Mouse (Mus musculus) heart, adult 11 months (tissue): ENCODE measurements around the gene Scube3.

ENCODE experiments used
- DNase-seq: peaks from one replicate; pipeline ENCODE4 v3.0.0; 2022

Gene Scube3

DNA sequence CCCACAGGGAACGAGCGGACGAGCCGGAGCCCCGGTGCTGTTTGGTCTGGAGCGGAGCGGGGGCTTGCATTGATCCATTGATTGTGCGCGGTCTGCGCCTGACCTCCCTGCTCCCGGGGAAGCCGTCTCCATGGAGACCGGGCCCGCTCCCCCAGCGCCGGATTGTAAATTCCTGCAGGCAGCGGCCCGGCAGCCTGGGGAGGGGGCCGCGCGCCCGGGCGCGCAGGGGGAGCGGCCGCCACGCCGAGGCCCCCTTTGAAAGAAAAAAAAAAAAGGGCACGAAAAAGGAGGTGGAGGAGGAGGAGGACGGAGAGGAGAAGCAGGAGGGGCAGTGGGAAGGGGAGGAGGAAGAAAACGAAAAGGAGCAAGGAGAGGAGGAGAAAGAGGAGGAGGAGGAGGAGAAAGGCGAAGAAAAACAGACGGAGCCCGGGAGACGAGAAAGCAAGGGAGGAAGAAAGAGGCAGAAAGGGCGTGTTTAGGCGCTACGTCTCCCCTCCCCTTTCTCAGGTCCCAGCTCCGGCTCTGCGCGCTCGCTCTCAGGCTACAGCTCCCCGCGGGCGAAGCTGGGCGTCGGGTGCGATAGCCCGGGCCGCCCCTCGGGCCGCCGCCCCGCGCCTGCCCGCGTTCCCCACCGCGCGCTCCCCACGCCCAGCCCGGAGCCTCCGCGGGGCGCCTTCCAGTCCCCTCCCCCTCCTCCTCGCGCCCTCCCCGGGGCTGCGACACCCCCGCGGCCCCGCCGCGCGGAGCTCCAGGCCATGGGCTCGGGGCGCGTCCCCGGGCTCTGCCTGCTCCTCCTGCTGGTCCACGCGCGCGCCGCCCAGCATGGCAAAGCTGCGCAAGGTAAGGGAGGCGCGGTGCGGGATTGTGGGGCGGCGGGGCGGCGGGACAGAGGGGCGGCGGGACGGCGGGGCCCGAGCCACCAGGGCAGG lies at the start of gene Scube3:
TSS of gene Scube3 (plus strand) at position 371 of the 929 bp plus-strand sequence.
- DNase-seq, result no peak

DNA sequence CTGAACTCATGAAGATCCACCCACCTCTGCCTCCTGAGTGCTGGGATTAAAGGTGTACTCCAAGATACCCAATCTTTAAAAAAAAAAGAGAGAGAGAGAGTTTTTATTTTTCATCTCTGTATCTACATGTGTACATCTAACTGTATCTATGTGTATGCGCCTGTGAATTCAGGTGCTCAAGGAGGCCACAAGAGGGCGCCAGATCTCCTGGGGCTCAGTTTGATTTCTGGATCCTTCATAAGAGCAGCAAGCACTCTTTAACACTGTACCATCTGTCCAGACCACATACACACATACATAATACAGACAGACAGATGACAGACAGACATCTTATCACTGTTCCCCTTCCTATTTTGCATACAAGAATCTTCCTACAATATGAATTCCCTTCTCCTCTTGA lies 49.6 kb upstream of the Scube3 start:
- DNase-seq, result no peak

DNA sequence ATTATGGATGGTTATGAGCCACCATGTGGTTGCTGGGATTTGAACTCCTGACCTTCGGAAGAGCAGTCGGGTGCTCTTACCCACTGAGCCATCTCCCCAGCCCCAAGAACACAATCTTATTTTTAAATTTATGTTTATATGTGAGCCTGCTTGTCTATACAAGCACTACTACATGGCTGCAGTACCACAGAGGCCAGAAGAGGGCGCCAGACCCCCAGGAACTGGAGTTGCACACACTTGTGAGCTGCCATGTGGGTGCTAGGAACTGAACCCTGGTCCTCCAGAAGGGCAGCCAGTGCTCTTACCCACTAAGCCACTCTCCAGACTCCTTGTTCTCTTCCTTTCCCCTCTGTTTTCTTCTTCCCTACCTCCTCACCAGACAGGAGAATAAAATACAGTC lies 48.1 kb upstream of the Scube3 start:
- no peak for DNase-seq

DNA sequence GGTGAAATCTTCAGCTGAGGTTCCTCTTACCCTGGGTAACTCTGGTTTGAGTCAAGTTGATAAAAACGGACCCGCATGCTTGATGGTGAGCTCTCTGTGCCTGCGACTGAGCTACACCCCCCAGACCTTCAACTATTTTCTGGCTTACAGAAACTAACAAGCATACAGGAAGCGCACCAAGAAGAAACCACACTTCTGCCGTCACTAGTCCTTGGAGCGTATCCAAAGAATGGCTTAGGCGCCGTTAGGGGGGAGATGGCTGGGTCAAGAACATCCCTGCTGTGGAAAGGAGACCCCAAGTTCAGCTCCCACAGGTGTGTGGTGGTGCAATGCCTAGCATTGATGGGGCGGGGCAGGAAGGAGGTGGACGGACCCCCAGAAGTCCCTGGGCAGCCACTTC lies 45.5 kb upstream of the Scube3 start:
- DNase-seq, result no peak

DNA sequence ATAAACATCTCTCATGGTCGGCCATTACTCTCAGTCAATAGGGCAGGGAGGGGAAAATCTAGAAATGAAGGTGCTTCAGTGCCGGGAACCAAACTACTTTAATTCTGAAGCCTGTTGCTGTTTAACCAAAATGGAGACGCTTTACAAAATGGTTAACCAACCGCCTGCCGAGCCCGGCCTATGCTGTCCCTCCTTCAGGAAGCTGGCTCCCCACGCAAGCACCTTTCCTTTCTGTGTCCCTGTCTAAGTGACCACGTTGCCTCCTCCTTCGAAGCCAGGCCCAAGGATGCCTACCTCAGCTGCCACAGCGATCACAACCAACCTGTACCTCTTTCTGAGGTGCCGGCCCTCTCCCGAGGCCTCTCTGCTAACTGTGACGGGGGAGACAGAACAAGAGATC lies 44.6 kb upstream of the Scube3 start:
- no peak for DNase-seq

DNA sequence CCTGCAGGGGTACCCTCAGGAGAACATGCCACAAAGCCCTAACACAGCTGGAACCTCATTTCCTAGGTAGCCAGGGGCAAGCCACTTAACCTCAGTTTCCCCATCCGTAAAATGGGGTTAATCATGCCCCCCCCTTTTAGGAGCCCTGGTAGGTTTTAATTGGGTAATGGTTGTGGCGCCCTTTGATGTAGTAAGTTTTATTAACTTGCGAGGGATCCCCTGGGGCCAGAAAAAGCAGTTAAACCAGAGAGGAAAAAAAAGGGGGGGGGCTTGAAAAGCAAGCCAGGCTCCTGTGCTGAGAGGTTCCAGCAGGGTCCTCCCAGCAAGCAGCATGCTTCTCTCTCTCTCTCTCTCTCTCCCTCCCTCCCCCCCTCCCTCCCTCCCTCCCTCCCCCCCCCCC lies 42.9 kb upstream of the Scube3 start:
- DNase-seq, result no peak

DNA sequence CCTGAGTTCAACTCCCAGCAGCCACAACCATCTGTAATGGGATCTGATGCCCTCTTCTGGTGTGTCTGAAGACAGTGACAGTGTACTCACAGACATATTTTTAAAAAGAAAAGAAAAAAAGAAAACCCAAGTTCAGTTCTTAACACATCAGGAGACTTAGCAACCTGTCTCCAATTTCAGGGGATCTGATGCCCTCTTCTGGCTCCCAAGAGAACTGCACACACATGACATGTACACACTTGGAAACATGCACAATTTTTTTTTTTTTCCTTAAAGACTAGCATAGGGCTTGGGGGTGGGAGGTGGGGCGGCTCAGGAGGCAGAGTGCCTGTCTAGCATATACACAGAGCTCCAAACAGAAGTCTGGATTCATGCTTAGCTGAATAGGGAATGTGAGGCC lies 41.3 kb upstream of the Scube3 start:
- DNase-seq, result no peak

DNA sequence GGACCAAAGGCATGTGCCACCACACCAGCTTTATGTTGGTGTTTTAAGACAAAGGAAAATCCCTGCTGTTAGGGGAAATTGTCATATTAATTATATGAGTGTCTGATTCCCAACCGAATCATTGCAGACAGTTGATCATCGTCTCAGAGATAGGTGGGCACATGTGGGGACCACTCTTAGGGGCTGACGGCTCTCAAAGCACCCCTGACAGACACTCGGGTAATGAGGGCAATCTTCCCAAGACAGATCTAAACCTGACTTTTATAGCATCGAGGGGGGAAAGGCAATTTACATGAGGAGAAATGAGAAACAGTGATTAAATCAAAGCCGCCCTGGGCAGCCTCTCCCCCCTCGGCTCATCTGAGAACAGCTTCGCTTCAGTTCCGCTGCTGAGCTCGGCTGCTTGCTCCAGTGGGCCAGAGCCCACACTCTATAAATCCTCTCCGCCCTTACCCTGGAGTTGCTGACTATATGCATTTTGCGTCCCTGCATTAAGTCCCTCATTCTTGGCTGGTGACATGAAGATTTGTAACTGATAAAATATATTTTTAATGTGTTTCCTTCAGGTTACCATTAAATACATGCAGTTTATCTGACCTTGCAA lies 40.6 kb upstream of the Scube3 start:
- DNase-seq, result no peak

DNA sequence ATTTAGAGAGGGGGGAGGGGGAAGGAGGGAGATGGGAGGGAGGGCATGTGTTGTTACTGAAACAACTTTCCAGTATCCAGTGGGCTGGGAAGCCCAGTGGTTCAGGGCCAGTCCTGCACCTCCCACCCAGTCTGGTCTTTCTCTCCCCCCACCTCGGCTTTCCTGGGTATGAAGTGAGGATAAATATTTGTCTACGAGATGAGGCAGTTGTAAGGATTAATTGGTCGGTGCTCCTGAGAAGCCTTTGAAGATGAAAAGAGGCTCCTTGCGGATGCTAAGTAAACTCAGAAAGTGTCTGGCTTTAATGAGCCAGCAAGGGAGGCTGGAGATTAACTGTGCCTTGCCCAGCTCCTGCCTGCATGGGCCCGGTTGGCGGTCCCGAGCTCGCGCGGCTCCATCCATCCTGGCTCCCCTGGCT lies 40.0 kb upstream of the Scube3 start:
- no peak for DNase-seq

DNA sequence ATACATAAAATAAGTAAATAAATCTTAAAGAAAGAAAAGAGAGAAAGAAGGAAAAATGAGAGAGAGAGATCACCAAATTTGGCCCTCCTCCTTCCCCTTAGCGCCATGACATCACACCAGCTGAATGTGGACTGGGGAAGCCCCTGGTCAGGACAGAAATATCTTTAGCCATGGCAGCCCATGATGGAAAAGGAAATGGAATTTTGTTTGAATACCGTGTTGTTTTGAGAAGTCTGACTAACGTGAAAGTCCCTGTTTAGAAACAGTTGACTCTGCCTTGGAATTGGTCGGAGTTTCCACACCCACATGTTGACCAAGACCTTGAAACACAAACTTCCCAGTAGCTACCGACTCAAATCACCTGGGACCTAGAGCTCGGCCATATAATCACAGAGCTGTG lies 37.5 kb upstream of the Scube3 start:
- no peak for DNase-seq

DNA sequence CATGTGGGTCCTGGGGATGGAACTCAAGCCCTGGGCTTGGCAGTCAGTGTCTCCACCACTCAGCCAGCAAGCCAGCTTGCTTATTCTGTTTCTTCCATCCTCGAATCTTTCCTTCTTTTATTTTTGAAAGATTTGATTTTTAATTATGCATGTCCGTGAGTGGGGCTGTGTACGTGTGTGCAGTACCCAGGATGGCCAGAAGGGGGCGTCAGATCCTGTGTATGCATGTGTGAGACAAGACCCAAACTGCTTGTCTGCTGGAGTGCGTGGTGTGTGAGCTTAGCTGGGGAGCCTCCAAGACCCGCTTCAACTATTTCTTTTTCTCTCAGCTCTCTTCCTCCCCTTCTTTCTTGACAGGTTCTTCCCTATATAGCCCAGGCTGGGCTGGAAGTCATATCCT lies 35.6 kb upstream of the Scube3 start:
- DNase-seq, result no peak

DNA sequence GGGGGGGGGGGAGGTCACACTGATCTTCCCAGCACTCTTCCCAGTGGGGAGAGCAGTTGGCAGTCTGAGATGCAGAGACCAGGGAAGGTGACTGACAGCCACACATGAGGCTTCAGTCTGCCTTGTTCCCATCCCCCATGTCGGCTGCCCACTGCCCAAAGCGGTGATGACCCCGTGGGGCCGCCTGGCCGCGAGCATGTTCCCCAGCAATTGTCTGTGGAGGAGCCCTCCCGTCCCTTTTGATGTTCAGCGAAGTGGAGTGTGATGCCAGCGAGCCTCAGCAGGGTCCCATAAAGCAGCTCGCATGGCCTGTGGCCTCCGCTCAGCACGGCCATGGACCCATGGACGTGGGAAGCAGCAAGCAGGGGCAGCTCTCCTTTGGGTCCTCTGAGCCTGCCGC lies 34.7 kb upstream of the Scube3 start:
- DNase-seq, result no peak

DNA sequence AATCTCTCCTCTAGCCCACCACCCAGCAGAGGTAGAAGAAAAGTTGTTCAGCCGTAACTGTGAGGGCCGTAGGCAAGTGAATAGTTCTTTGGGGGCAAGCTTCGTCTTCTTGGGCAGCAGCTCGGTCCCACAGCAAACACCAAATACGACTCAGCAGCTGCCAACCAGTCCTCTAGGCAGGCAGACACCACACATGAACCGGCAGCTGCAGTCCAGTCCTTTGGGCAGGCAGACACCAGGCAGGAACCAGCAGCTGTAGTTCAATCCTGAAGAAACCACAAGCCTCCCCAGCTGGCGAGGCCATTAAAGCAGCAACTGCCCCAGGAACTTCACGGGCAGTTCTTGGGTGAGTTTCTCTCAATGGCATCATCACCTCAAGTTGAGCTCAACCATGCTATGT lies 29.7 kb upstream of the Scube3 start:
- no peak for DNase-seq

DNA sequence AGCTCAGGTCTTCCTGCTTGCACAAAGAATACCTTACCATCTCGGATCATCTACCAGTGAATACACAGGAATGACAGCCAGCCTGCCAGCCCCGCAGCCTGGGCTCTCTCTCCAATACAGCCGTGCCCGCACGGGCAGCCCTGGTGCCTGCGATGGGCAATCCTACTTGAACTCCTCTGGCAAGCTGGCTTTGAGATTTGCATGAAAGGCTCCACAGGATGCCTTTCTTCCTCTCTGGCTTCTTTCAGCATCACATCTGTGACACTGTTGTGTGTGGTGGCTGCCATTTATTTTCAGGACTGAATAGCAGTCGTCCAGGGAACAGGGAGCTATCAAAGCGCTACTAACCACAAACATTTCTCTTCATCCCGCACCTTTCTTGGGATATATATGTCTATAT lies 25.6 kb upstream of the Scube3 start:
- no peak for DNase-seq

DNA sequence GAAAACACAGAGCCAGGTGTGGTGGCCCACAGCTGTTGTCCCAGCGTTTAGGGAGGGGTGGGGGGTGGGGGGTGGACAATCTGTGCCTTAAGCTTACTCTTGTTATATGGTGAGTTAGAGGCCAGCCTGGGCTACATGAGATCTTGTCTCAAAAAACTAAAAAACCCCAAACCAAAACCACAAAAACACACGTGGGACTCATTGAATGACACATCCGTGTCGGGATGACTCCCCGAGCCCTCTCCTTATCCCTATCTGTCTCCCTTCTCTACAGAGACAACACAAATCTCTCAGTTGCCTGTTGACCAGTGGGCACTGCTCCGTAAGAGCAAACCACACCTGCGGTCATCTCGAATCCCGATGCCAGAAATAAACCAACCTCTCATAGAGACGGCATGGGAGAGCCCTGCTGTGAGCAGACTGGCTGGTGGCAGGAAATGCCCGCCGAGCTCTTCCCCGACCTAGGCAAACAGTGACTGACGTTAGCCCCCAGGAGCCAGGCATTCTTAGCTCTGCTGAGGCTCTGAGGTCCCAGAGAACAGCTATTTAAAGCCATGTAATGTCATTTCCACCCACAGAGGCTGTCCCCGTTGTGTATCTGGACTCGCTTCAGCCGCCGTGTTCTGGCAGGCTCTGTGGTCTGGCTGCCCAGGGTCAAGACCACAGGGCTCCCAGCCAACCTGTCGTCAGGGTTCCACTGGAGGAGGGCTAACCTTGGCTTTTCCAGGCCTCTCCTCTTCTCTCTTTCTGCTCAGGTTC lies 24.3 kb upstream of the Scube3 start:
- peak; percentile 95 for DNase-seq

DNA sequence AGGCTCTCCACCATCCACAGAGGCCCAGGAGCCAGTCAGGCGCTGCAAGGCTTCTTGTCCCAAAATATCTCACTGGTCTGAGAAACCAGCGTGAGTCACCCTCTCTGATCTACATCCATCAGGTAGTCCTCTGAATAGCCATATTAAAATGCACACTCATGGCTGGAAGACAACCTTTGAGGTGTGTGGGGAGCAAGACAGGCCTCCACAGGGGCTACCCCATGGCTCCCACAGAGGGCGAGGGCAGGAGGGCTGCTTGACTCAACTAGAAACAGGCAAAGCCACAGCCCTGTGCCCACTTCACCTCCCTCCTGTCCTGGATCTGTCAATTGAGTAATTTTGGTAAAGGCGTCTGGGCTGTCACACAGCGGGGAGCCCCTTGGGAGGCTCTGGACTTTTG lies 21.5 kb upstream of the Scube3 start:
- no peak for DNase-seq

DNA sequence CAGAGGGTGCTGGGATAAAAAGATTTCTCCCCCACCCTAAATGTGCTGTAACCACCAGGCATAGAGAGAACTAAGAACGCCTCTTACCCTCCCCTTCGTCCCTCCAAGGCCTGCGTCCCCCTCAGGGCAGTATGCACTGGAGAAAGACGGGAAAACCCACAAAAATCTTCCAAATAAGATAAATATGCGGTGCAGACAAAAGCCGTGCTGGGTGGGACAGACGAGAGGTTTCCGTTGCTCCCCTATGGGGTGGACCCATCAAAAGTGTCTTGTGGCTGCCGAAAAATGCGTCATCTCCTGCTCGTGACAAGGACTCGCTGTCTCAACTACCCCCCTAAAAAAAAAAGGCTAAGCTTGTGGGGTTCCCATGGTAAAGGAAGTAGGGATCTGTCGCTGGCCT lies 19.0 kb upstream of the Scube3 start:
- DNase-seq, result no peak

DNA sequence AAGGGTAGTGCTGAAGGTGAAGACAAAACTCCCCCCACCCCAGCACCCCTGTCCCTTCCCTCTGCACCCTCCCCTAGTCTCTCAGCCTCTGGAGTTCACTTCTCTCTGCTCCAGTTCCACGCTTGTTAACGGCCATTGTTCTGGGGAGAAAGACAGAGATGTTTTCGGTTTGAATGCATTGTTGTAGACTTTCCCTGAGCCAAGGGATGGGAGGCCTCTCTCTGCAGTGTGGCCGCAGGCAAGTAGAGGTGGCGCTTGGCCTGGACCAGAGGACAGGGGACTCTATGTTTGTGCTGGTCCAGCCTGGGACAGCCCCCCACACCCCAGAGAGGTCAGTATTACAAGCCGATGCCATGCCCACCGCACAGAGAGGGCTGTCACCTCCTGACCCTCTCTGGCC lies 18.3 kb upstream of the Scube3 start:
- no peak for DNase-seq

DNA sequence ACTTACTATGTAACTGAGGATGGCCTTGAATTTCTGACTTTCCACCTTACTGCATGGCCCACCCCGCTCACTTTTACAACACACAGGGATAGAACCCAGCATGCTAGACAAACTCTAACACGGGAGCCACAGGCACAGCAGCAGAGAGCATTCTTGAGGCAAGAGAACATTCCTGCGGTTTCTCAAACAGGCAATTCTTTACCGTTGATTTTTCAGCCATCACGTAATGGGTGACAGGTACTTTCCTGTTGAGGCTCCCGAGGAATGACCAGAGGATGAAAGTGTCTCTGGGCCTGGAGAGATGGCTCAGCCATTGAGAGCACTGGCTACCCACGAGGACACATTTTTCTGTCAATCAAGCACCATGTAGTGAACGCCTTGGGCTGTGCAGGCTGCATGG lies 17.6 kb upstream of the Scube3 start:
- no peak for DNase-seq

DNA sequence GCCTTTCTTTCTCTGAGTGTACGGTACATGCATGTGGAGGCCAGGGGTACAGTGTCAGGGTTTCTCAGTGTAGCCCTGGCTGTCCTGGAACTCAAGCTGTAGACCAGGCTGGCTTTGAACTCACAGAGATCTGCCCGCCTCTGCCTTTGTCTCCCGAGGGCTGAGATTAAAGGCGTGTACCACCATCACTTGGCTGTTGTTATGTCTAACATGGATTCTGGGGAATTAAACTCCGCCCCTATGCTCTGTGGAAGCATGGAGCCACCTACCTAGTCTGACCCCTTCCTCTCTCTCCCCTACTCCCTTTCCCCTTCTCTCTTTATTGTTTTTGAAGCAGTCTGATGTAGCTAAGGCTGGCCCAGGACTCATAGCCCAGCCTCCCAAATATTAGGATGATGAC lies 12.1 kb upstream of the Scube3 start:
- no peak for DNase-seq

DNA sequence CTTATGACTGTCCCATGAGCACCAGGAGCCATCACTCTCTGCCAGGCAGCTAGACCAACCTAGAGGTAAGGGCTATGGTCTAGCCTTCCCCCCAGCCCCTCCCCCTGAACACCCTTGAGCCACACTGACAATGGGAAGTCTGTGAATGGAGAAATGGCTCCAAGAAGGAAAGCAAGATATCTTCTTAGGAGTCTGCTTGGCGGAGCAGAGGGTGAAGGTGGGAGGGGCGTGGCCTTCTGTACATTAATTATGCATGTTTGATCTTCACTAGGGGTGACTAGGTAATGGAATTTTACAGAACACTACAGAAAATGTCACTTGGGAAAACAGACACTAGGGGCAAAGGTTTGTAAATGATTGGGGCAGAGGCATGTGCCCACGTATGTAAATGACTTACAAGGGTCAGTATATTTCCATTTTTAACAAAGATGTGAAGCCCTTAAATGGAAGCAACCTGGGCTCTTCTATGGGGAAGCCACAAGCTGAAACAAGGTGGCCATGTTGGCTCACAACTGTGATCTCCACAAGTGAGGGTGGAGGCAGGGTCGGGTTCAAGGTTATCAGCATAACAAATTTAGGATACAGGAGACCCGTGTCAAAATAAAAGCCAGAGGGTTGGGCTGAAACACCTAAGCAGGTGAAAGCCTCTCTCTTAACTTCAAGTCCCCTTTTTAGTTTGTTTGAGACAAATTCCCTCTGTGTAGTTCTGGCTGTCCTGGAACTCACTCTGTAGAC lies 11.4 kb upstream of the Scube3 start:
- no peak for DNase-seq

DNA sequence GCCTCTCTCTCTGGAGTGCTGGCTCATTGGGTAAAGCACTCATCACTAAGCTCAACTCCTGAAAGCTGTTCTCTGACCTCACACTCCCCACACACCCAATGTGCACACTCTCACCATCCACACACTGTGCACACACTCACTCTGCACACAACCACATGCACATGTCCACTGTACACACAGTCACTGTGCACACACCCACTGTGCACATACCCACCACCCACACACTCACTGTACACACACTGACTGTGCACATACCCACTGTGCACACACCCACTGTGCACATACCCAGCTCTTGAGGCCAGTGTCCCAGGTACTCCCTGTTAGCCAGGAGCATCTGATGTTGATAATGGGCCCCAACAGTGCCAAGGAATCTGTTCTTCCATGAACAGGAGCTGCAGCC lies 10.8 kb upstream of the Scube3 start:
- no peak for DNase-seq

DNA sequence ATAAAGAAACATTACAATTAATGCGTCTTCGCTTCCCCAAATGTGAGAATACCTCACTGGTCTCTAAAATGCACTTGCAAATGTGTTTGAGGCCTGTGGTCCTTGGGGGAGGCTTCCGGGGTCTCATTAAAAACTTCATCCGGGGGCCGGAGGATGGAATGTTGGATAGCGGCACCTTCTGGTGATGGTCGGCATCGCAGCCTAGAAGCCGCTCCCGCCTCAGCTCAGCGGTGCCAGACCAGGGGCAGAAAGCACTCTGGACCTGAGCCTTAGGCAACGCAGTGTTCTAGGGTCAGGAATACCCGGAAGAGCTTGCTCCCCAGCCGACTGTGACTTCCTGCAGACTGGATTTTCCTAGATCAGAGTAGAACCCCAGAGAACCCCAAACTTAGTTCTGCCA lies 8.7 kb upstream of the Scube3 start:
- peak; percentile 92 for DNase-seq
